Mouse (Mus musculus): Measurements from ENCODE around the gene Sdhc. TPM values are rescaled to one million over a fixed set of nuclear protein-coding genes. Genes with fewer than 3 reads are reported as not detected.
"Not testable (repeated sequence)": the region's sequence is repeated elsewhere in the genome, so short reads cannot be mapped to it uniquely, and the experiment has no call there.

Gene Sdhc
- polyA plus RNA-seq, 1 experiment from 2014 or later: 361 TPM

GRCm38 (mm10) chr1:171162526-171162925 is 12.1 kb upstream of the Sdhc start:
- no peaks in the 10 kb centered on the region for H3K9me3 ChIP-seq
- no peaks in the 10 kb centered on the region for H3K36me3 ChIP-seq
- 90% methylated on average over 3 of the region's 3 CpGs for WGBS
- H3K27ac ChIP-seq: no peak overlapping the region
- no peak for DNase-seq (ENCODE audit: low spot score)
- peaks cover 13% of the 10 kb centered on the region for H3K4me1 ChIP-seq
- no peak overlapping the region for H3K4me3 ChIP-seq
- H3K27me3 ChIP-seq (ENCODE audit: insufficient read depth, poor library complexity, severe bottlenecking): peaks cover 38% of the 10 kb centered on the region

GRCm38 (mm10) chr1:171159485-171159975 is 9.1 kb upstream of the Sdhc start:
- peaks cover 13% of the 10 kb centered on the region for H3K4me1 ChIP-seq
- H3K27me3 ChIP-seq (ENCODE audit: insufficient read depth, poor library complexity, severe bottlenecking): peaks cover 65% of the 10 kb centered on the region
- no peaks in the 10 kb centered on the region for H3K9me3 ChIP-seq
- peak overlapping the region; percentile 52 for H3K4me3 ChIP-seq
- 4% methylated on average over 15 of the region's 15 CpGs for whole genome bisulfite sequencing
- H3K36me3 ChIP-seq: no peaks in the 10 kb centered on the region
- peak overlapping the region; percentile 22; the same call in 1 of the 2 replicates for H3K27ac ChIP-seq
- no peak for DNase-seq (ENCODE audit: low spot score)

- no peaks in the 10 kb centered on the region for H3K9me3 ChIP-seq
- no peaks in the 10 kb centered on the region for H3K36me3 ChIP-seq
- H3K27me3 ChIP-seq (ENCODE audit: insufficient read depth, poor library complexity, severe bottlenecking): peaks cover 68% of the 10 kb centered on the region
- H3K4me1 ChIP-seq: peaks cover 13% of the 10 kb centered on the region
- DNase-seq (ENCODE audit: low spot score): no peak
- no peak overlapping the region for H3K4me3 ChIP-seq
- no peak overlapping the region for H3K27ac ChIP-seq
Measured at GRCm38 (mm10) chr1:171157965-171158364, 7.6 kb upstream of the Sdhc start.

- Histone ChIP-seq H3K36me3 (no peaks in the 10 kb centered on the region), H3K4me3 (no peak overlapping the region), H3K9me3 (no peaks in the 10 kb centered on the region), H3K4me1 (peaks cover 13% of the 10 kb centered on the region), H3K27me3 (ENCODE audit: insufficient read depth, poor library complexity, severe bottlenecking) (peaks cover 68% of the 10 kb centered on the region), H3K27ac (no peak overlapping the region)
- no peak for DNase-seq (ENCODE audit: low spot score)
- 67% methylated on average over 3 of the region's 3 CpGs for WGBS
Measured at GRCm38 (mm10) chr1:171156644-171157043, 6.2 kb upstream of the Sdhc start.

GRCm38 (mm10) chr1:171151966-171152365 is 1.6 kb upstream of the Sdhc start:
- H3K27me3 ChIP-seq (ENCODE audit: insufficient read depth, poor library complexity, severe bottlenecking): peaks cover 26% of the 10 kb centered on the region
- 81% methylated on average over 4 of the region's 4 CpGs for WGBS
- H3K4me1 ChIP-seq: peaks cover 17% of the 10 kb centered on the region; the same call in 1 of the 2 replicates
- DNase-seq (ENCODE audit: low spot score): no peak
- H3K9me3 ChIP-seq: no peaks in the 10 kb centered on the region
- no peaks in the 10 kb centered on the region for H3K36me3 ChIP-seq
- H3K27ac ChIP-seq: no peak overlapping the region
- no peak overlapping the region for H3K4me3 ChIP-seq

- peak overlapping the region; percentile 96 for H3K27ac ChIP-seq
- H3K9me3 ChIP-seq: no peaks in the 10 kb centered on the region
- DNase-seq (ENCODE audit: low spot score): no peak
Measured at GRCm38 (mm10) chr1:171150838-171151391, 512 bp upstream of the Sdhc start.

GRCm38 (mm10) chr1:171142981-171143380 is 7.4 kb downstream of the Sdhc start:
- 75% methylated on average over 11 of the region's 11 CpGs for WGBS
- H3K36me3 ChIP-seq: peaks cover 73% of the 10 kb centered on the region
- not testable (repeated sequence) for H3K9me3 ChIP-seq; DNase-seq (ENCODE audit: low spot score); H3K27me3 ChIP-seq (ENCODE audit: insufficient read depth, poor library complexity, severe bottlenecking); H3K27ac ChIP-seq; H3K4me1 ChIP-seq; H3K4me3 ChIP-seq

More at GRCm38 (mm10) chr1:171150838-171151391, 512 bp upstream of the Sdhc start:
- 5% methylated on average over 18 of the region's 18 CpGs for WGBS
- H3K4me1 ChIP-seq: peaks cover 17% of the 10 kb centered on the region; the same call in 1 of the 2 replicates
- peaks cover 16% of the 10 kb centered on the region for H3K27me3 ChIP-seq (ENCODE audit: insufficient read depth, poor library complexity, severe bottlenecking)
- peaks cover 2% of the 10 kb centered on the region; the same call in 1 of the 2 replicates for H3K36me3 ChIP-seq
- peak overlapping the region; percentile 85 for H3K4me3 ChIP-seq

DNA sequence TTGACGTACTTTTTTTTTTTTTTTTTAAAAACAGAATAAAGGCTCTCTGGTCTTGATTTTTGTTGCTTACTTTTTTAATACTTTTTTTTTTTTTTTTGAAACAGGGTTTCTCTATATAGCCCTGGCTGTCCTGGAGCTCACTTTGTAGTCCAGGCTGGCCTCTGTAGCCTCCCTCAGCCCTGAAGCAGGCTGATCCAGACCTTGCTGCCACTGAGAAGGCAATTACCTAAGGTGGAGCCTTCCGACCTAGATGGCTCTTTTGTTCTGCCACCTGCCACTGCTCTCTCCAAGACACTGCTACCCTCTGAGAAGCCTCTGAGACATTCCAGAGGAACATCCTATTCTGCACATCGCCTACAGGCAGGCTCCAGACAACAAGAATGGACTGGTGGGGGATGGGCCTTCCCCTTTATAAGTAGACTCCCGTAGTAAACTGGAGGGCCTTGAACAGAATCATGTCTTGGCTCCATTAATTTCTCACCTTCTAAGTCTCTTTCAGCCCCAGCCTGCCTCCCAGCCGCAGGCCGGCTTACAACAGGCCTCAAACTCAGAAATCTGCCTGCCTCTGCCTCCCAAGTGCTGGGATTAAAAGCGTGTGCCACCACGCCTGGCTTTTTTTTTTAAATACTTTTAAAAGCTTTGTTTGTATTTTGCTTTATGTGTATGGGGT is 12.8 kb downstream of the Sdhc start:
- not testable (repeated sequence) for H3K4me3 ChIP-seq; DNase-seq (ENCODE audit: low spot score); H3K4me1 ChIP-seq; H3K27me3 ChIP-seq (ENCODE audit: insufficient read depth, poor library complexity, severe bottlenecking); H3K27ac ChIP-seq; H3K9me3 ChIP-seq
- peaks cover 95% of the 10 kb centered on the region for H3K36me3 ChIP-seq
- 89% methylated on average over 8 of the region's 8 CpGs for WGBS

DNA sequence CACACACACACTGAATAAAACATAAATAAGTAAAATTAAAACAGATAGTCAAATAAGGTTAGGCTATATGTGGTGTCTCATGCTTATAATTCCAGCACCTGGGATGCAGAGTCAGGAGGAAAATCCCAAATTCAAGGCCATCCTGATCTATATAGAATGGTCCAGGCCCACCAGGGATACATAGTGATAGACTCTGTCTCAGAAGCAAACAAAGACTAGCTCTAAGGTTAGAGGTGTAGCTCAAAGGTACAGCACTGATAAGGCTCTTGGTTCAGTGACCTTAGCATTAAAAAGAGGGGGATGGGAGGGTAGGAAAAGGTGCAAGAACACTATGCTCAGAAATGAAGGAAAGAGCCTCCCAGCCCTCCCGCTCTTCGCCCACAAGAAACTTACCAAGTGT is 14.8 kb downstream of the Sdhc start:
- 92% methylated on average over 2 of the region's 2 CpGs for WGBS
- no peak overlapping the region for H3K4me3 ChIP-seq
- H3K9me3 ChIP-seq: no peaks in the 10 kb centered on the region
- no peaks in the 10 kb centered on the region for H3K27me3 ChIP-seq (ENCODE audit: insufficient read depth, poor library complexity, severe bottlenecking)
- peaks cover 91% of the 10 kb centered on the region for H3K36me3 ChIP-seq
- H3K4me1 ChIP-seq: no peaks in the 10 kb centered on the region
- DNase-seq (ENCODE audit: low spot score): no peak
- no peak overlapping the region for H3K27ac ChIP-seq

DNA sequence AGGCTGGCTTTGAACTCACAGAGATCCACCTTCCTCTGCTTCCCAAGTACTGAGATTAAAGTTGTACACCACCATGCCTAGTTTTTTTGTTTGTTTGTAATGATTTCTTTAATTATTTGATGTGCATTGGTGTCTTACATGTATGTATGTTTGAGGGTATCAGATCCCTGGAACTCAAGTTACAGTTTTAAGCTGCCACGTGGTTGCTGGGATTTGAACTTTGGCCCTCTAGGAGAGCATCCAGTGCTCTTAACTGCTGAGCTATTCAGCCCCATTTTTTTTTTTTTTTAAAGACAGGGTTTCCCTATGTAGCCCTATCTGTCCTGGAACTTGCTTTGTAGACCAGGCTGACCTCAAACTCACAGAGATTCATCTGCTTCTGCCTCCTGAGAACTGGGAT is 19.4 kb downstream of the Sdhc start:
- WGBS: 88% methylated on average over 1 of the region's 1 CpGs

DNA sequence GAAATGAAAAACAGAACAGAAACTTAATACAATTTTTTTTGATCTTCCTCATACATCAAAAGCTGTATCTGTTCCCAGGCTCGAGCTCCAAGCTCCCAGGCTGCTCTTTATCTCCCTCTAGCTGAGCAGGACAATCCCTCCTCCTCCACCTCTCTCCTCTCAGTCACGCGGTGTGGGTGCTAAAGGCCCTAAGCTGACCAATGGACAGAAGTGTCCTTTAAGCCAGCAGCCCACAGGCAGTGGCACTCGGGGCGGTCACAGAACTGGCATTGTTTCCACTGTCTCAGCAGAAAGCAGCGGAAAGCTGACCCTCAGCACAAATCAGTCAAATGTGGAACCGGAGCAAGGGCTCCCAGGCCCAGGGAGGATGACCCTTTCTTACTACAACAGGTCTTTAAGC is 21.2 kb downstream of the Sdhc start:
- 57% methylated on average over 7 of the region's 7 CpGs for WGBS
- H3K4me3 ChIP-seq: no peak overlapping the region
- H3K36me3 ChIP-seq: peaks cover 69% of the 10 kb centered on the region
- H3K27me3 ChIP-seq (ENCODE audit: insufficient read depth, poor library complexity, severe bottlenecking): no peaks in the 10 kb centered on the region
- no peak for DNase-seq (ENCODE audit: low spot score)
- no peaks in the 10 kb centered on the region for H3K9me3 ChIP-seq
- H3K27ac ChIP-seq: no peak overlapping the region
- no peaks in the 10 kb centered on the region for H3K4me1 ChIP-seq

More for the DNA sequence above, 19.4 kb downstream of the Sdhc start:
- H3K27me3 ChIP-seq (ENCODE audit: insufficient read depth, poor library complexity, severe bottlenecking): no peaks in the 10 kb centered on the region
- DNase-seq (ENCODE audit: low spot score): no peak
- no peak overlapping the region for H3K4me3 ChIP-seq
- peaks cover 86% of the 10 kb centered on the region for H3K36me3 ChIP-seq
- no peak overlapping the region for H3K27ac ChIP-seq
- no peaks in the 10 kb centered on the region for H3K9me3 ChIP-seq
- H3K4me1 ChIP-seq: no peaks in the 10 kb centered on the region

DNA sequence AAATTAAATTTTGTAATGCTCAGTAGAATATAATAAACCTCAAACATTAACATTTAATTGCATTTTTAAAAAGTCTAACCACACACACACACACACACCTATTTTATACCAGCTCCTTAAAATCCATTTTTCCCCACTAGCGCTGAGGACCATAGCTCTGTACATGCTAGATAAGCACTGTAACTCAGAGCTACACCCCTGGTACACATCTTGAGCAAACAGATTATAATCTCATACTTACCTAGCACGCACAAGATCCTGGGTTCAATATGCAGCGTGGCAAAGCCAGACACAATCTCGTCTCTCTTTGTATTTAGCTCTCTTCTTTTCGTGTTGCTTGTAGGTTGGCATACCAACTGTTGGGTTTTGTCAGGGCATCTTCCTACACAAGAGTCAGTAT is 26.0 kb downstream of the Sdhc start:
- Histone ChIP-seq H3K36me3 (peaks cover 25% of the 10 kb centered on the region), H3K4me1 (peaks cover 25% of the 10 kb centered on the region), H3K4me3 (no peak overlapping the region), H3K9me3 (no peaks in the 10 kb centered on the region), H3K27ac (no peak overlapping the region), H3K27me3 (ENCODE audit: insufficient read depth, poor library complexity, severe bottlenecking) (no peaks in the 10 kb centered on the region)
- WGBS: 90% methylated on average over 5 of the region's 5 CpGs
- DNase-seq (ENCODE audit: low spot score): no peak

DNA sequence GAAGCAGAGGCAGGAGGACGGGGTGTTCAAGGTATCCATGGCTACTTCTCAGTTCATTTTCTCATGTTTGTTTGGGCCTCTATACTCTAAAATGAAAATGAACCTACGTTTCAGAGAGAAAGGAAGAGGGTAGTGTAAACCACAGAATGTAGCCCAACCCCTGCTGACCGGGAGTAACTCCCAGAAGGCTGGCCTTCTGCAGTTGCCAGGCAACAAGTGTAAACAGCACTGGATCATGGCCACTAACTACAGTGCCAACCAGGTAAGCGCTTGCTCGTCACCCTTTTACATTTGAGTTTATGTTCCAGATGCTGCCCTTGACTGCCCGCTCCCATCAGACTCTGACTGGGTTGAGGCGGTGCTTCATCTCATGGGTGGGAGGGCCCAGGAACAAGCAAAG is 27.5 kb downstream of the Sdhc start:
- WGBS: 33% methylated on average over 7 of the region's 7 CpGs
- Histone ChIP-seq H3K9me3 (no peaks in the 10 kb centered on the region), H3K4me3 (no peak overlapping the region), H3K27ac (no peak overlapping the region), H3K27me3 (ENCODE audit: insufficient read depth, poor library complexity, severe bottlenecking) (no peaks in the 10 kb centered on the region), H3K36me3 (peaks cover 10% of the 10 kb centered on the region), H3K4me1 (peaks cover 25% of the 10 kb centered on the region)
- peak; percentile 80 for DNase-seq (ENCODE audit: low spot score)

Measured in heart, embryonic 10.5 days (tissue).